9 mouse cellular contexts compared by ENCODE assay signal in the genomic region with DNA sequence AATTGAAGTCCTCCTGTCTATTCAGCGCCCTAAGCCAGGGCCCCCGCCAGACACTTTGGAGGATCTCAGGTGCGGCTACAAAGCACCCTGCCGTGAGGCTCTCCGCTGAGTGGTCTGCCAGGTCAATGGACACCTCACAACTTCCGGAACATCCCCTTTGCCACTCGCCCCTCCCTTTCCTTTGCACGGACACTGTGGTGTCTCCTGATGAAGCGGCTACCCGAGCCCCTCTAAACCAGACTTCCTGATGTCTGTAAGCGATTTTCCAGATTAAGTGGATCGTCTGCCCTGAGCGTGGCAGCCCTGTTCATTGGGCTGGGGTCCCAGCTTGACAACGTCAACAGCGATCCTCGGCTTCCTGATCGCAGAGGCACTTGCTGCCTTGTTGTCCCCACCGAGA. TPM values are rescaled to one million over a fixed set of nuclear protein-coding genes. Genes with fewer than 3 reads are reported as not detected.
A peak's percentile ranks its signal among the peaks of the same experiment; 100 is the strongest.
DNase-seq lines count a peak whose midpoint lies in the region; ATAC-seq lines count a peak whose summit lies in the region.
"Had no signal": no experiment of that assay in that cellular context is flagged by ENCODE, and none has a peak within 500 bp of the region (broad histone marks: within the 10 kb centered on the region; RNA-seq: fewer than 3 reads in every experiment).

No protein-coding gene starts in this region.

- H3K27ac ChIP-seq in forebrain, embryonic 10.5 days: peak overlapping the region; percentile 17
- no peak overlapping the region for H3K27ac ChIP-seq in limb, embryonic 13.5 days
- H3K27ac ChIP-seq in neural tube, embryonic 12.5 days: no peak overlapping the region

- peak overlapping the region; percentile 43 for H3K4me3 ChIP-seq in forebrain, embryonic 10.5 days
- 0 out of 2 replicates have a peak overlapping the region, but pooled peaks have one; percentile 11 for H3K4me3 ChIP-seq in limb, embryonic 13.5 days
- H3K4me3 ChIP-seq in neural tube, embryonic 12.5 days: no peak overlapping the region

- H3K9ac ChIP-seq in limb, embryonic 13.5 days: no peak overlapping the region
- H3K9ac ChIP-seq in neural tube, embryonic 12.5 days: 0 out of 2 replicates have a peak overlapping the region, but pooled peaks have one; percentile 10

- H3K27me3 ChIP-seq in forebrain, embryonic 10.5 days (ENCODE audit: poor library complexity, severe bottlenecking): peaks cover 54% of the 10 kb centered on the region
- peaks cover 33% of the 10 kb centered on the region for H3K27me3 ChIP-seq in limb, embryonic 13.5 days
- no peaks in the 10 kb centered on the region for H3K27me3 ChIP-seq in neural tube, embryonic 12.5 days (replicated peaks)

- peak; percentile 25 to 44 for DNase-seq in kidney, postnatal 4 days
- DNase-seq in kidney, adult 9 months: no peak
- peak; percentile 29 for DNase-seq in forebrain, embryonic 10.5 days (ENCODE audit: extremely low spot score, low spot score)
- no peak for DNase-seq in right cerebral cortex, postnatal 25 days
- DNase-seq in thymus, adult 18-20 months: no peak
- DNase-seq: cerebellum, adult 11 months had no signal

- H3K36me3 ChIP-seq in forebrain, embryonic 10.5 days (replicated peaks): no peaks in the 10 kb centered on the region
- no peaks in the 10 kb centered on the region for H3K36me3 ChIP-seq in limb, embryonic 13.5 days
- H3K36me3 ChIP-seq in neural tube, embryonic 12.5 days: no peaks in the 10 kb centered on the region

- H3K4me1 ChIP-seq in forebrain, embryonic 10.5 days: peaks cover 24% of the 10 kb centered on the region
- H3K4me1 ChIP-seq in limb, embryonic 13.5 days: peaks cover 12% of the 10 kb centered on the region; the same call in 1 of the 2 replicates
- H3K4me1 ChIP-seq in neural tube, embryonic 12.5 days: 0 out of 2 replicates have a peak, but pooled peaks cover 7% of the 10 kb centered on the region

- peak overlapping the region; percentile 46 for H3K4me2 ChIP-seq in limb, embryonic 13.5 days (replicated peaks)
- peak overlapping the region; percentile 50 for H3K4me2 ChIP-seq in neural tube, embryonic 12.5 days (replicated peaks)

- no peak for ATAC-seq in limb, embryonic 13.5 days (ENCODE audit: low FRiP score, low read depth)
- no peak for ATAC-seq in neural tube, embryonic 12.5 days (ENCODE audit: low FRiP score, low read depth)
- ATAC-seq in erythroid progenitor cell, adult 5-6 weeks (replicated peaks; ENCODE audit: low FRiP score, poor library complexity, severe bottlenecking): no peak

- H3K9me3 ChIP-seq in forebrain, embryonic 10.5 days: no peaks in the 10 kb centered on the region; the same call in 1 of the 2 replicates
- H3K9me3 ChIP-seq in limb, embryonic 13.5 days: peaks cover 6% of the 10 kb centered on the region; the same call in 1 of the 2 replicates
- H3K9me3 ChIP-seq in neural tube, embryonic 12.5 days: no peaks in the 10 kb centered on the region

- WGBS in forebrain, embryonic 10.5 days: 9% methylated on average over 18 of the region's 18 CpGs
- 12% methylated on average over 18 of the region's 18 CpGs for WGBS in limb, embryonic 13.5 days
- 13% methylated on average over 18 of the region's 18 CpGs for WGBS in neural tube, embryonic 12.5 days

RNA-seq across cellular contexts. Expression of a gene that starts 42.2 kb away (rescaled TPM):
- polyA plus RNA-seq in forebrain, embryonic 10.5 days (2016; fragmentation: Nextera tagmentation; extraction: Ambion mirVana): 123 TPM in 2 replicates
- 65.1 and 67.6 TPM in 2 replicates for polyA plus RNA-seq in limb, embryonic 13.5 days (2015; fragmentation: Nextera tagmentation; extraction: Ambion mirVana)
- polyA plus RNA-seq in neural tube, embryonic 12.5 days (2016; fragmentation: Nextera tagmentation; extraction: Ambion mirVana): 59.7 and 61.5 TPM in 2 replicates
- 56.6 and 67.8 TPM in 2 replicates for total RNA-seq in erythroid progenitor cell, adult 5-6 weeks (2015; ENCODE audit: low replicate concordance)
- 94.3 and 104 TPM in 2 replicates for total RNA-seq in erythroid progenitor cell, adult 5-6 weeks (2017; ENCODE audit: low replicate concordance)

Comparison
In these comparisons a context has a peak if more than half of its experiments do, and no peak if none do; other contexts are left out.
1. DNase-seq: peak in kidney, postnatal 4 days (2 of 2) and forebrain, embryonic 10.5 days (single experiment); none in kidney, adult 9 months (single experiment), right cerebral cortex, postnatal 25 days (single experiment) and thymus, adult 18-20 months (0 of 2).